Mouse (Mus musculus) thymus, adult 2 months (tissue): ENCODE data around the gene Gm15446. TPM values are rescaled to one million over a fixed set of nuclear protein-coding genes. Genes with fewer than 3 reads are reported as not detected.
A peak's percentile ranks its signal among the peaks of the same experiment; 100 is the strongest.
"Not testable (repeated sequence)": the region's sequence is repeated elsewhere in the genome, so short reads cannot be mapped to it uniquely, and the experiment has no call there.

ENCODE experiments used
- DNase-seq: peaks from one replicate; pipeline ENCODE4 v3.0.0; 2021
- H3K27ac ChIP-seq: fragments of 200-500 bp; 2 replicates; pipeline ENCODE4 v1.5.1; 2012; ENCODE audit warnings: low read length, control low read depth; ENCODE audit not compliant: control insufficient read depth, insufficient read depth
- H3K27me3 ChIP-seq: fragments of 200-500 bp; 2 replicates; pipeline ENCODE4 v1.6.1; 2012; ENCODE audit warnings: mild to moderate bottlenecking, low read length, moderate library complexity, mixed read lengths; ENCODE audit not compliant: control insufficient read depth, insufficient read depth
- H3K36me3 ChIP-seq: fragments of 200-500 bp; 2 replicates; pipeline ENCODE4 v1.6.1; 2012; ENCODE audit warnings: mild to moderate bottlenecking, low read length, moderate library complexity; ENCODE audit not compliant: control insufficient read depth, insufficient read depth
- H3K4me1 ChIP-seq: fragments of 200-500 bp; replicated peaks from 2 replicates; pipeline ENCODE4 v1.6.1; 2012; ENCODE audit warnings: low read length; ENCODE audit not compliant: control insufficient read depth, insufficient read depth
- H3K4me3 ChIP-seq: fragments of 200-500 bp; 2 replicates; pipeline ENCODE4 v1.5.1; 2012; ENCODE audit warnings: mild to moderate bottlenecking, low read length, control low read depth, moderate library complexity; ENCODE audit not compliant: control insufficient read depth, insufficient read depth
- CTCF ChIP-seq: fragments of 200-500 bp; IDR thresholded peaks from 2 replicates; pipeline ENCODE4 v1.5.1; 2012; ENCODE audit warnings: mild to moderate bottlenecking, control low read depth, low read length, moderate library complexity, borderline replicate concordance; ENCODE audit not compliant: control insufficient read depth, poor library complexity, insufficient read depth; ENCODE audit errors: extremely low read depth
- POLR2A ChIP-seq: fragments of 200-500 bp; IDR thresholded peaks from 2 replicates; pipeline ENCODE4 v1.6.1; 2012; ENCODE audit warnings: mild to moderate bottlenecking, low read length, control low read depth, moderate library complexity; ENCODE audit not compliant: control insufficient read depth, poor library complexity, insufficient read depth; ENCODE audit errors: extremely low read depth
- WGBS: fragments of 180-500 bp; shearing (Covaris S2); methylation state at CpG from one replicate; pipeline ENCODE4 v1.1.7; 2018; 5-methylcytosine and 5-hydroxymethylcytosine counted together
- polyA plus RNA-seq: library from polyadenylated mRNA; depleted of rRNA; stranded (reverse); fragments of >200 nt; gene quantifications from 2 replicates; pipeline ENCODE4 v1.2.3, GENCODE M21; 2012; rRNA removed

The Gm15446 gene
- 2.5 and 4.1 TPM in 2 replicates for polyA plus RNA-seq

DNA sequence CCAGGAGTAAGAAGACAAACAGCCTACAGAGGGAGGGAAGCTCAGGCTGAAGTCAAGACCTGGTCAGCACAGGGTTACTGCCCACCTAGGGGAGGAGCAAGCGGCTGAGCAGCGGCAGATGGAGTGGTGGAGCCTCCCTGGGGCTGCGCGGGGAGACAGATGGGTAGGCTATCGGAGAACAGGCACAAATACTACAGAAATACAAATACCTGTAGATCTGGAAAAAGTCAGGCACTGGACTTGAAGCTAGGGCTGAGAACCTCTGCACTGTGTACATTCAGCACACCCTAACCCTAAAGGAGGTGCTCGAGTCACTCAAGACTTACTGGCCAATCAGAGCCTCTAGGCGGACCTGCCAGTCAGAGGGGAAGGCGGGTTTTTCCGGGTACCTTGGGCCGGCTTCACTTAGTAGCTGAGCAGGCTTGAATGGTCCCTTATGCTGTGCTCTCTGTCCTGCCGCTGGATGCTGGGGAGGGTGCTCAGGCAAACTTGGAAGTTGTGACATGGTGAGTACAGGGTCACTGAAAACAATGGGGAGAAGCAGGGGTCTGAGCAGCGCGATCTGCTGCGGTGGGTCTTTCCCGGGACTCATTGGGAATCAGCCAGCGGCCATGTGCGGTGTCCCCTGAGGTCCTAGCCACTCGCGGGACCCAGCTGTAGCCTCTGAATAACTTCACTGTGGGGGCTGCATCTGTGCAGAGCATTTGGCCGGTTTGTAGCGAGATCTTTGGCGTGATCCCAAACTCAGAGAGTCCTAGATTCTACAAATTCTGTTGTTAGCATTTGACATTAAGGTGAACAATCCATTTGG lies at the start of gene Gm15446:
Gene Gm15446, plus strand, starts transcription at position 140 of the 811 bp plus-strand sequence.
- not testable (repeated sequence) for H3K36me3 ChIP-seq, H3K27me3 ChIP-seq, H3K4me1 ChIP-seq
- WGBS: under 1% methylated on average over 22 of the region's 22 CpGs
- 0 out of 2 replicates have a peak, but pooled peaks have one; percentile 23 for TF ChIP-seq POLR2A
- peak; percentile 92 for DNase-seq
- peak within 1 kb of the TSS; percentile 83 for H3K4me3 ChIP-seq
- peak within 1 kb of the TSS; percentile 71 for H3K27ac ChIP-seq

DNA sequence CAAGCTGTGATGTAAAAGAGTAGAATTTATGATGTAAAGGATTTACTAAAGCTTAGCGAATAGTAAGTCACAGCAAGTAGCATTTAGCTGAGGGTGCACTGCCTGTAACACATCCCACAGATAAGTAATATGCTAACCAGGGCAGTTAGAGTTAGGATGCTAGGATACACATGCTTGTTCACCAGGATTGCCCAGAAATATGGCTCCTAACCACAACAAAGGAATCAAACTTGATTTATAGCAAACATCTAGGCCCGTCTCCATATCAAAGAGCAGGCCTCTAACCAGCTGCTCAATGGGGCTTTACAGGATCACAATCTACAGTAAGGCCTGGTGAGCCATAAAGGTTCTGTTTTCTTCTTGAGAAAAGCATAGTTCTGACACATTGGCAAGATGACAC lies 929 bp downstream of the Gm15446 start:
- H3K27ac ChIP-seq, H3K36me3 ChIP-seq, H3K4me1 ChIP-seq, H3K4me3 ChIP-seq, H3K27me3 ChIP-seq, DNase-seq: not testable (repeated sequence)
- 4% methylated on average over 2 of the region's 2 CpGs for WGBS

DNA sequence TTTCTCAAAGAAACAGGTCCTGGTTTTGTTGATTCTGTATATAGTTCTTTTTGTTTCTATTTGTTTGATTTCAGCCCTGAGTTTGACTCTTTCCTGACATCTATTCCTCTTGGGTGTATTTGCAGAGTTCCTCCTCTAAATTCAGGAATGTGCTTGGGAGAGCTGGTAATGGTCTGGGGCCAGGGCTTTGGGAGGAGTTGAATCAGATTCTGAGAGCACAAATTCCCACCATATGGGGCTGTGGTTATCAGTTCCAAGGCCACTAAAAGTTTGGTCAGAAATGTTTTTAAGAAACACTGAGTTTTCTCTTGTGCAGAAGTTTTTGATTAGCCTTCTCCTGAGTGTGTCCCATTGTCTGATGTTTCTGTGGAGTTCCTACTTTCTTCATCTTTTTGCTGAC lies 1.7 kb downstream of the Gm15446 start:
- Histone ChIP-seq H3K4me3 (no peak overlapping the region), H3K27me3 (no peaks in the 10 kb centered on the region), H3K27ac (no peak overlapping the region), H3K4me1 (peaks cover 7% of the 10 kb centered on the region), H3K36me3 (no peaks in the 10 kb centered on the region)
- no peak for TF ChIP-seq CTCF
- no peak for TF ChIP-seq POLR2A
- no peak for DNase-seq

DNA sequence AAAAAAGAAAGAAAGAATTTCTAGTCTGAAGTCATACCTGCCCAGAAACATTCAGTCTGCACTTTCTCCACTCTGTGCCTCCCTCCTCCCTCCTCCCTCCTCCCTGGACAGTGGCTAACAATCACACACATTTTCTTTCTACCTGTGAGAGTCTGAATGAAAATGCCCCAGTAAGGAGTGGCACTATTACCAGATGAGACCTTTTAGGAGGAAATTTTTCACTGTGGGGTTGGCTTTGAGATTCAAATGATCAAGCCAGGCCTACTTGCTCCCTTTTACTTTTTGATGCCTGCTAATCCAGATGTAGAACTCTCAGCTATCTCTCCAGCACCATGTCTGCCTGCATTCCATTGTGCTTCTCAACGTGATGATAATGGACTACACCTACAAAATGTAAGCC lies 27.1 kb downstream of the Gm15446 start:
- H3K36me3 ChIP-seq: no peaks in the 10 kb centered on the region
- DNase-seq: no peak
- TF ChIP-seq POLR2A: no peak
- no peak for TF ChIP-seq CTCF
- H3K27me3 ChIP-seq: no peaks in the 10 kb centered on the region
- H3K4me3 ChIP-seq: no peak overlapping the region
- WGBS: no CpG with 5 or more reads among the region's 1 CpGs
- no peak overlapping the region for H3K27ac ChIP-seq
- no peaks in the 10 kb centered on the region for H3K4me1 ChIP-seq

DNA sequence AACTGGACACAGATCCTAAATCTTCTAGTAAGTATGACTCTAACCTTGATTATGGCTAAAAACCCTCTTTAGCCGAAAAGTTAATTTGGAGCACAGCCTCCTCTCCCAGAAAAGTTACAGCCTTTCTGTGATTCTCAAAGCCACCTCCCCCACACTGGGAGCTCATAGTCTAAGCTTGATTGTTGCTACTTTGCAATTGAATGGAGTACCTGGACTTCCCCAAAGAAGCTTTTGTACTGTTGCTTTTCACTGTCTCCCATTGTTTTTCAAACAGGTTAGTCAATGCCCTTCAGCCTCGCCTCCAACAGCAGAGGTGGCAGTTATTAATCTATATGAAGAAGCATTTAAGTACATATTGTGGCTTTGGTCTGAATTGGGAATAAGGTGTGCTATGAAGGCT lies 57.5 kb downstream of the Gm15446 start:
- H3K36me3 ChIP-seq, H3K4me1 ChIP-seq, H3K4me3 ChIP-seq, H3K27ac ChIP-seq, H3K27me3 ChIP-seq, DNase-seq: not testable (repeated sequence)
- WGBS: no CpG with 5 or more reads among the region's 2 CpGs

Other genes with a start within 250 kb of the Gm15446 start
- 0.18 and 0.24 TPM in 2 replicates for gene 5430403G16Rik, start 232.4 kb upstream of the Gm15446 start, polyA plus RNA-seq
- 1.8 and 3.4 TPM in 2 replicates for gene 4930522L14Rik, start 171.5 kb upstream of the Gm15446 start, polyA plus RNA-seq
- gene Zfp932, start 73.1 kb downstream of the Gm15446 start, polyA plus RNA-seq: 5.0 and 6.4 TPM in 2 replicates
- gene Gm17655, start 149.1 kb downstream of the Gm15446 start, polyA plus RNA-seq: 0.32 and 0.98 TPM in 2 replicates
- gene Gm35315, start 171.0 kb downstream of the Gm15446 start, polyA plus RNA-seq: 0.30 and 0.31 TPM in 2 replicates
- 3.9 and 5.0 TPM in 2 replicates for gene Plcxd1, start 176.6 kb downstream of the Gm15446 start, polyA plus RNA-seq
- 260 and 301 TPM in 2 replicates for gene Gtpbp6, start 184.8 kb downstream of the Gm15446 start, polyA plus RNA-seq
- 0.73 and 0.80 TPM in 2 replicates for gene Zfp605, start 186.7 kb downstream of the Gm15446 start, polyA plus RNA-seq
- gene Chfr, start 212.4 kb downstream of the Gm15446 start, polyA plus RNA-seq: 180 and 185 TPM in 2 replicates